Mouse (Mus musculus) CH12F3 (cell line): Measurements from ENCODE around the gene Rorb.

Experiments used
- in situ Hi-C: fragments of 300-500 bp; cut with MboI; formaldehyde crosslinking; loops from 2 replicates; pipeline ENCODE4 v1.14.3; 2020; ENCODE audit warnings: low sequenced_read_pairs

Gene Rorb

GRCm38 (mm10) chr19:19034482-19035315 lies 76.3 kb downstream of the Rorb start:
- in situ Hi-C loops: no loop called here

- in situ Hi-C loops: no loop called here
These were observed 77.0 kb downstream of the Rorb start for GRCm38 (mm10) chr19:19033974-19034373.

GRCm38 (mm10) chr19:19005144-19005543 lies 105.9 kb downstream of the Rorb start:
- in situ Hi-C loops: no loop called here

- in situ Hi-C loops: no loop called here
These were observed 106.9 kb downstream of the Rorb start for GRCm38 (mm10) chr19:19004023-19004656.

- in situ Hi-C loops: no loop called here
These were observed 112.0 kb downstream of the Rorb start for GRCm38 (mm10) chr19:18998966-18999365.

- in situ Hi-C loops: no loop called here
These were observed 113.3 kb downstream of the Rorb start for GRCm38 (mm10) chr19:18997711-18998110.

GRCm38 (mm10) chr19:18979996-18980395 lies 131.0 kb downstream of the Rorb start:
- in situ Hi-C loops: loop anchor here (10.0 kb wide), 1 partner anchor 1365 kb away; no protein-coding TSS in a partner anchor

- in situ Hi-C loops: loop anchor here (10.0 kb wide), 1 partner anchor 1370 kb away; no protein-coding TSS in a partner anchor
These were observed 136.0 kb downstream of the Rorb start for GRCm38 (mm10) chr19:18974796-18975660.

GRCm38 (mm10) chr19:18969386-18969785 lies 141.6 kb downstream of the Rorb start:
- in situ Hi-C loops: no loop called here

- in situ Hi-C loops: no loop called here
These were observed 143.7 kb downstream of the Rorb start for GRCm38 (mm10) chr19:18967307-18967706.

- in situ Hi-C loops: no loop called here
These were observed 151.1 kb downstream of the Rorb start for GRCm38 (mm10) chr19:18959862-18960261.

- in situ Hi-C loops: no loop called here
These were observed 158.2 kb downstream of the Rorb start for GRCm38 (mm10) chr19:18952806-18953205.

- in situ Hi-C loops: no loop called here
These were observed 163.8 kb downstream of the Rorb start for GRCm38 (mm10) chr19:18947193-18947592.

- in situ Hi-C loops: no loop called here
These were observed 165.7 kb downstream of the Rorb start for GRCm38 (mm10) chr19:18945265-18945664.

- in situ Hi-C loops: no loop called here
These were observed 169.6 kb downstream of the Rorb start for GRCm38 (mm10) chr19:18941391-18941790.

GRCm38 (mm10) chr19:18911755-18912340 lies 199.1 kb downstream of the Rorb start:
- in situ Hi-C loops: no loop called here

- in situ Hi-C loops: no loop called here
These were observed 201.4 kb downstream of the Rorb start for GRCm38 (mm10) chr19:18909641-18910040.

- in situ Hi-C loops: no loop called here
These were observed 205.5 kb downstream of the Rorb start for GRCm38 (mm10) chr19:18905511-18905910.

- in situ Hi-C loops: no loop called here
These were observed 208.3 kb downstream of the Rorb start for GRCm38 (mm10) chr19:18902694-18903067.

GRCm38 (mm10) chr19:18902041-18902693 lies 208.8 kb downstream of the Rorb start:
- in situ Hi-C loops: no loop called here
